Mouse (Mus musculus): ENCODE measurements around the gene Khsrp. TPM values are rescaled to one million over a fixed set of nuclear protein-coding genes. Genes with fewer than 3 reads are reported as not detected.
A peak's percentile ranks its signal among the peaks of the same experiment; 100 is the strongest.

Khsrp gene
- total and polyA plus RNA-seq, 3 experiments = 36.5 to 44.5 (median 42.6) TPM

GRCm38 (mm10) chr17:56982013-56982412, 49.3 kb downstream of the Khsrp start, which contains the start of gene Acer1:
Acer1 (minus strand) TSS chr17:56982126.
- intact Hi-C loops (cut with DNase I) = no loop called here
- Histone ChIP-seq H3K27ac (no peak within 1 kb of the TSS), H3K4me1 (ENCODE audit: control insufficient read depth, insufficient read depth, low read length) (no peaks in the 10 kb centered on the region), H3K36me3 (ENCODE audit: control insufficient read depth, insufficient read depth, low read length) (no peaks in the 10 kb centered on the region), H3K27me3 (ENCODE audit: control insufficient read depth, insufficient read depth, low read length) (no peaks in the 10 kb centered on the region), H3K9ac (ENCODE audit: low read depth, low read length) (no peak within 1 kb of the TSS), H3K4me3 (no peak within 1 kb of the TSS), H3K79me2 (replicated peaks; ENCODE audit: control insufficient read depth, insufficient read depth, low read length) (no peaks in the 10 kb centered on the region)
- no peak for TF ChIP-seq CTCF (IDR thresholded peaks at IDR 0.05)
- no peak for TF ChIP-seq POLR2A (IDR thresholded peaks at IDR 0.05; ENCODE audit: insufficient read depth, low read depth, low read length)
- TF ChIP-seq EP300 (IDR thresholded peaks at IDR 0.05; ENCODE audit: insufficient read depth, low read depth, low read length) = no peak
- 72% methylated on average over 5 of the region's 5 CpGs for WGBS
- peak in 1 of 2 experiments; percentile 14 for DNase-seq

GRCm38 (mm10) chr17:56981049-56981448, 50.3 kb downstream of the Khsrp start:
- TF ChIP-seq EP300 (IDR thresholded peaks at IDR 0.05; ENCODE audit: insufficient read depth, low read depth, low read length) = no peak
- no peak for TF ChIP-seq CTCF (IDR thresholded peaks at IDR 0.05)
- TF ChIP-seq POLR2A (IDR thresholded peaks at IDR 0.05; ENCODE audit: insufficient read depth, low read depth, low read length) = no peak
- Histone ChIP-seq H3K9ac (ENCODE audit: low read depth, low read length) (no peak overlapping the region), H3K36me3 (ENCODE audit: control insufficient read depth, insufficient read depth, low read length) (no peaks in the 10 kb centered on the region), H3K27ac (no peak overlapping the region), H3K4me1 (ENCODE audit: control insufficient read depth, insufficient read depth, low read length) (no peaks in the 10 kb centered on the region), H3K27me3 (ENCODE audit: control insufficient read depth, insufficient read depth, low read length) (no peaks in the 10 kb centered on the region), H3K4me3 (no peak overlapping the region), H3K79me2 (replicated peaks; ENCODE audit: control insufficient read depth, insufficient read depth, low read length) (no peaks in the 10 kb centered on the region)
- intact Hi-C loops (cut with DNase I) = no loop called here
- peak in 1 of 2 experiments; percentile 2 for DNase-seq
- WGBS = 77% methylated on average over 7 of the region's 7 CpGs

DNA sequence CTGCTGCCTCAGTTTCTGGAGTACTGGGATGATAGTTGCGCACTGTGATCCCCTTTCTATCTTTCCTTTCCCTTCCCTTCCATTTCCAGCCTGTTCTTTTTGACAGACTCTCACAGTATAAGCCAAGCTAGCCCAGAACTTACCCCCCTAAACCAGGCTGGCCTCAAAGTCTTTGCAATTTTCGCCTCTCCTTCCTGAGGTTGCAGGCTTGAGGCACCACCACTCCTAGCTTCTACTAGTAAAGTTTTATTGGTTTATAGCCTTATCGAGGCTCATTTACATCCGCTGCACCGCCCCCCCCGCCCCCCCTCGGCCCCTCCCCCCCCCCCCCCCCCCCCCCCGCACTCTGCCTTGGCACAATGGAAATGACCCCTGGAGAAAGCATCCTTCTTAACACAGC, 51.8 kb downstream of the Khsrp start:
- Histone ChIP-seq H3K79me2 (replicated peaks; ENCODE audit: control insufficient read depth, insufficient read depth, low read length) (no peaks in the 10 kb centered on the region), H3K27ac (no peak overlapping the region), H3K36me3 (ENCODE audit: control insufficient read depth, insufficient read depth, low read length) (no peaks in the 10 kb centered on the region), H3K9ac (ENCODE audit: low read depth, low read length) (no peak overlapping the region), H3K4me1 (ENCODE audit: control insufficient read depth, insufficient read depth, low read length) (no peaks in the 10 kb centered on the region), H3K27me3 (ENCODE audit: control insufficient read depth, insufficient read depth, low read length) (no peaks in the 10 kb centered on the region), H3K4me3 (no peak overlapping the region)
- DNase-seq = no peak
- no peak for TF ChIP-seq EP300 (IDR thresholded peaks at IDR 0.05; ENCODE audit: insufficient read depth, low read depth, low read length)
- no peak for TF ChIP-seq POLR2A (IDR thresholded peaks at IDR 0.05; ENCODE audit: insufficient read depth, low read depth, low read length)
- no peak for TF ChIP-seq CTCF (IDR thresholded peaks at IDR 0.05)
- intact Hi-C loops (cut with DNase I) = no loop called here
- WGBS = 50% methylated on average over 5 of the region's 8 CpGs

DNA sequence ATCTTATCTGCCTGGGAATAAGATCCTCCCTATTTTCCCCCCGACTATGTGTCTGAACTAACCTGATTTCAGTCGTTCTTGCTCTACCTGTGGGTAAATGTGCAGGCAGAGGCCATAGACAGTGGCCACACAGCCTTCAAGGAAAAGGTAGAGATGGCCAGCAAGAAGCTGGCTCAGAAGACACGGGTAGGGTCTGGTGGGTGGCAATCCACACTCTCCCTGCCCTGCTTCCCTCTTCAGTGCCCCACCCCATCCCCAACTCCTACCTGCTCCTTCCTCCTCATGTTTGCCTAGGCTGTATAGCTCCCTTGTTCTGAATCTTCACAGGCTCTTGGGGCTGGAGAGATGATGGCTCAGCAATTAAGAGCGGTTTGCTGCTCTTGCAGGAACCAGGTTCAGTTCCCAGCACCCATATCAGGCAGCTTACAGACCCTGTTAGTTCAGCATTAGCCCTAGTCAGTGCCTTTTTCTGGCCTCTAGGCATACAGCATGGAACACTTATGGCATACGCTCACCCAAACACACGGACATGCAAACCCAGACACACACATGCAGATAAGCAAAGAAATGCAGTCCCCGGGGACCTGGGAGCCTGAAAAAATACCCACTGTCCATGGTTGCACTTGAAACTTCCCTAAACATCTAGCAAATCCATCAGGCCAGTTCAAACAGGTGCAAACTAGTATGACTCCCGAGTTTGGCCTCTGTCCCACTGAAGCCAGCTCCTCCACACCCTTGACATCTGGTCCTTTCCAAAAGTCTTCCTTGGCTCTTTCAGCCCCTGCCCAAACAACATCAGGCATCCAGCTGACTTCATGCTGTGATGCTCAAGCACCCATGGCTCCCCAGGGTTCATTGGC, 54.6 kb downstream of the Khsrp start:
- TF ChIP-seq EP300 (IDR thresholded peaks at IDR 0.05; ENCODE audit: insufficient read depth, low read depth, low read length) (no peak), CTCF (IDR thresholded peaks at IDR 0.05) (no peak), POLR2A (IDR thresholded peaks at IDR 0.05; ENCODE audit: insufficient read depth, low read depth, low read length) (no peak)
- no peaks in the 10 kb centered on the region for H3K36me3 ChIP-seq (ENCODE audit: control insufficient read depth, insufficient read depth, low read length)
- 63% methylated on average over 8 of the region's 8 CpGs for WGBS
- no peaks in the 10 kb centered on the region for H3K4me1 ChIP-seq (ENCODE audit: control insufficient read depth, insufficient read depth, low read length)
- H3K27ac ChIP-seq = no peak overlapping the region
- no peak overlapping the region for H3K4me3 ChIP-seq
- intact Hi-C loops (cut with DNase I) = no loop called here
- no peaks in the 10 kb centered on the region for H3K27me3 ChIP-seq (ENCODE audit: control insufficient read depth, insufficient read depth, low read length)
- DNase-seq = peak in 1 of 2 experiments; percentile 8
- H3K79me2 ChIP-seq (replicated peaks; ENCODE audit: control insufficient read depth, insufficient read depth, low read length) = no peaks in the 10 kb centered on the region
- H3K9ac ChIP-seq (ENCODE audit: low read depth, low read length) = no peak overlapping the region

DNA sequence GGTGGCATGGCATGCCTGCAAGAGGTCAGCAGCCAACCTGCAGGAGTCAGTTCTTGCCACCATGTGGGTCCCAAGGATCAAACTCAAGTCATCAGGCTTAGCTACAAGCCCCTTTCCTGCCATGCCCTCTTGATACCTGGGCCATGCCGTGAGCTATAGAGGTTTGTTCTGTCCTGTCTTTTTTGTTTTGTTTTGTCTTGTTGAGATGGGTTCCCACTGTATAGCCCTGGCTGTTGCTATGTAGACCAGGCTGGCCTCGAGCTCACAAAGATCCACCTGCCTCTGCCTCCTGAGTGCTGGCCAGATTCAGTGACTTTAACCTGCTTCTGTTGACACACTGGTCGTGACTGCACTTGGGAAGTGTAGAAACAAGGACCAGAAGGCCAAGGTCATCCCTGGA, 55.9 kb downstream of the Khsrp start:
- Histone ChIP-seq H3K27me3 (ENCODE audit: control insufficient read depth, insufficient read depth, low read length) (no peaks in the 10 kb centered on the region), H3K36me3 (ENCODE audit: control insufficient read depth, insufficient read depth, low read length) (no peaks in the 10 kb centered on the region), H3K4me3 (no peak overlapping the region), H3K9ac (ENCODE audit: low read depth, low read length) (no peak overlapping the region), H3K4me1 (ENCODE audit: control insufficient read depth, insufficient read depth, low read length) (no peaks in the 10 kb centered on the region), H3K79me2 (replicated peaks; ENCODE audit: control insufficient read depth, insufficient read depth, low read length) (no peaks in the 10 kb centered on the region), H3K27ac (no peak overlapping the region)
- peak in 1 of 2 experiments; percentile 6 for DNase-seq
- TF ChIP-seq POLR2A (IDR thresholded peaks at IDR 0.05; ENCODE audit: insufficient read depth, low read depth, low read length) = no peak
- TF ChIP-seq EP300 (IDR thresholded peaks at IDR 0.05; ENCODE audit: insufficient read depth, low read depth, low read length) = no peak
- TF ChIP-seq CTCF (IDR thresholded peaks at IDR 0.05) = no peak
- 67% methylated on average over 3 of the region's 3 CpGs for WGBS
- intact Hi-C loops (cut with DNase I) = no loop called here

GRCm38 (mm10) chr17:56974708-56975240, 56.5 kb downstream of the Khsrp start:
- Histone ChIP-seq H3K79me2 (replicated peaks; ENCODE audit: control insufficient read depth, insufficient read depth, low read length) (no peaks in the 10 kb centered on the region), H3K27me3 (ENCODE audit: control insufficient read depth, insufficient read depth, low read length) (no peaks in the 10 kb centered on the region), H3K36me3 (ENCODE audit: control insufficient read depth, insufficient read depth, low read length) (no peaks in the 10 kb centered on the region), H3K4me3 (no peak overlapping the region), H3K4me1 (ENCODE audit: control insufficient read depth, insufficient read depth, low read length) (no peaks in the 10 kb centered on the region), H3K9ac (ENCODE audit: low read depth, low read length) (no peak overlapping the region), H3K27ac (no peak overlapping the region)
- peak in 1 of 2 experiments; percentile 5 for DNase-seq
- no peak for TF ChIP-seq EP300 (IDR thresholded peaks at IDR 0.05; ENCODE audit: insufficient read depth, low read depth, low read length)
- no peak for TF ChIP-seq CTCF (IDR thresholded peaks at IDR 0.05)
- no peak for TF ChIP-seq POLR2A (IDR thresholded peaks at IDR 0.05; ENCODE audit: insufficient read depth, low read depth, low read length)
- 76% methylated on average over 5 of the region's 5 CpGs for WGBS
- intact Hi-C loops (cut with DNase I) = no loop called here

Measured in heart, adult 2 months (tissue).